Mouse (Mus musculus) lung, adult 2 months (tissue): ENCODE measurements around the gene Adm.

ENCODE experiments used
- CTCF ChIP-seq: fragments of 200-500 bp; IDR thresholded peaks from 2 replicates; pipeline ENCODE4 v1.5.1; 2011; ENCODE audit warnings: mild to moderate bottlenecking, low read length, control low read depth; ENCODE audit not compliant: insufficient read depth
- POLR2A ChIP-seq: fragments of 200-500 bp; IDR thresholded peaks from 2 replicates; pipeline ENCODE4 v1.6.1; 2011; ENCODE audit warnings: low read depth, mild to moderate bottlenecking, control low read depth, low read length, borderline replicate concordance; ENCODE audit errors: extremely low read depth

DNA sequence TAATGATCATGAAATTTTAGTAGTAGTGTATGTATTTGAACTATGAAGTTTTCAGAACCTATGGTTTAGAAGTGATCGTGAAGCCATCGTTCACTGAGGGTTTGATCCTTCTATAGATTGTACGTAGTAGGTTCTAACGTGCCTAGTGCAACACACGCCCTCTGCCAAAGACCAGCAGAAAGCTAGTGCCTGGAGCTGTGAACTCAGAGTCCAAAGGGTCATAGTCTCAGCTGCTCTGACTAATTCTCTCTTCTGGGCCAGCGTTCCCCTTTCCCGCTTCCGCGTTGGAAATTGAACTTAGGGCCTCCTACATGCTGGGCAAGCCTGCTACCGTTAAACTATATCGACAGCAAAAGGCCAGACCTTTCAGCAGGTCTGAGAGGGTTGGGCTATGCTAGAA, 11.7 kb upstream of the Adm start:
- TF ChIP-seq POLR2A (no peak), CTCF (no peak)
